Mouse (Mus musculus): ENCODE results near the gene Tnf. TPM values are rescaled to one million over a fixed set of nuclear protein-coding genes. Genes with fewer than 3 reads are reported as not detected.

The Tnf gene
- polyA plus RNA-seq, 1 experiment: not detected

DNA sequence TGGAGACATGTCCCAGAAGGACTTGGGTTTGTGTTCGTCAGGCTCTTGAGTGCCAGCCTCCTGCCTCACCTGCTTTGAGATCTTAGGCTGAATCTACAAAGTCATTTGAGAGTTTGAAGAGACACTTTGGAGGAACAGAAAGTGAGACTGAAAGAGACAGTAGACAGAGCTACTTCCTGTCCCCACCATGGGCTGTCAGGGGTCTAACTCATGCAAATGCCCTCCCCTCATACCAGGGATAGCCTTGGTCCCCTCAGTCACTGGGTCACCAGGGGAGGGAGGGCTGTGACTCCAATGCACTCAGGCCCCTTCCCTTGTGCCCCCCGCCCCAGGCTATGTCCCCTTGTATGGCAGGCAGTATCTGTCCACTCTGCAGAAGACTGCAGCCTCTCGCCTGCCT lies 28.5 kb downstream of the Tnf start:
- no peak for TF ChIP-seq GATA1 (IDR thresholded peaks at IDR 0.05; ENCODE audit: low read length)

DNA sequence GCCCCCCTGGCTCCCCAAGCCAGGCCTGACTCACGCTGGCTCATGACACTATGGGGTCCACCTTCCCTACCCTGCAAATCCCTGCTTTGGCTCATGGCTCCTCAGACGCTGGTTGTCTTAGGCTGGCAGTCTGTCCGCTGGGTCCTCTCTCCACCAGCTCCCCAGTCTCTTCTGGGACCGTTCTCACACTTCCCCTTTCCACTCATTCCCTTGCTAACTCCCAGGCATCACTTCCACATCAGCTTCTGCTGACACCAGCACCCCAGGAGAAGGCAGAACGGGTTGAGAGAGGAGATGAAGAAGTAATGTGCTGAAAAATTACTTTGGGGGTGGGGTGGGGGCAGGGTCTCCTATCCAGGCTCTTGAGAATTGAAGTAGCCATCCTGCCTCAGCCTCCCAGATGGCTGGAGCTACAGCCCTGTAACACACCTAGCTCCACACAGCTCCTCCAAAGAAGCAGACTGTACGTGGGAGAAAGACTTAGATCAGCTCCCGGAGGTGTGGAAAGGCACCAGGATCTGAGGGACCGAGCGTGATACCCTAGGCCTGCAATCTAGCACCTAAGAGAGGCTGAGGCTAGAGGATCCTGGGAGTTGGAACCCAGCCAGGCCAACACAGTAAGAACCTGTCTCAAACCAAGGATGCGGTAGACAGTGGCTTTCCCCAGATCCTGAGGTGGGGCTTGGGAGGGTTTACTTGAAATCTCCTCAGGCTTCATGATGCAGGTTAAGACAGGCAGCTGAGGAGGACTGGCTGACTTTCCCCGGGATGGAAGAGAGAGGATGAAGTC lies 29.2 kb downstream of the Tnf start:
- TF ChIP-seq GATA1 (IDR thresholded peaks at IDR 0.05; ENCODE audit: low read length): no peak

DNA sequence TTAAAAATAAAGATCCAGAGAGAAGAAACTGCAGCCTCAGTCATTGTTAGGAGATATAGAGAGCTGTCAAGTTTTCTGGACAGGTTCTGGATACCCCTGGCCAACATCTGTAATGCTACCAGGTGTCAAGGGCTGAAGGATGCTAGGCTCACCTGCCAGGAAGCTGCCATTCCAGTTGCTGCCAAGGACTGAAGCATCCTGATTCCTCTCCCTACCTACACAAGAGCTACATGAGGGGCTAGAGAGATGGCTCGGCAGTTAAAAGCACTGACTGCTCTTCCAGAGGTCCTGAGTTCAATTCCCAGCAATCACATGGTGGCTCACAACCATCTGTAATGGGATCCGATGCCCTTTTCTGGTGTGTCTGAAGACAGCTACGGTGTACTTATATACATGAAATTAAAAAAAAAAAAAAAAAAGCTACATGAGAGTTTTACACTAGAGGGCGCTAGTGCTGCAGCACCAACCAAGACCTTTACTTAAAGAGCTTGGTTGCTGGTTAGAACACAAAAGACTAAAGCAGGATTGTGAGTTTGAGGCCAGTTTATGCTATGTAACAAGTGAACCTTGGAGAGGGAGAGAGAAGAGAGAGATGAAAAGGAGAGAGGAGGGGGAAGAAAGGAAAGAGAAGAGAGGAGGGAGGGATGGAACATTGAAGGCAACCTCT lies 33.1 kb downstream of the Tnf start:
- no peak for TF ChIP-seq GATA1 (IDR thresholded peaks at IDR 0.05; ENCODE audit: low read length)

DNA sequence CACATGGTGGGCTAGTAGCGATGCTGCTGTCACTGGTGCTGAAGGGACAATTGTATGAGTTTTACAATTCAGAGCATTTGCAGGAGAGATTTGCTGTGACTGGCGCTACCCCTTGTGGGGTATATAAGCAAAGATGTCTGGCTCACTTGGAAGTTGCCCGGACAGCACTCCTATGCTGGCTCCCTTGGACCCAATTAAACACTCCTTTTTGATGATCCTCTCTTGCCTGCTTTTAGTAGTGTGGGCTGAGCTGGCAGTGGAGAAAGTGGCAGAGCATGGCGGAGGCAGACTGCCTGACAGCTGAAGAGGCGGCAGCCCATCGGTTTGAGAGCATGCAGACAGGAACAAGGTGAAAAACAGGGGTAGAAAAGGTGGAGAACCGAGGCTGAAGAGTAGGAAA lies 34.0 kb downstream of the Tnf start:
- no peak for TF ChIP-seq GATA1 (IDR thresholded peaks at IDR 0.05; ENCODE audit: low read length)

DNA sequence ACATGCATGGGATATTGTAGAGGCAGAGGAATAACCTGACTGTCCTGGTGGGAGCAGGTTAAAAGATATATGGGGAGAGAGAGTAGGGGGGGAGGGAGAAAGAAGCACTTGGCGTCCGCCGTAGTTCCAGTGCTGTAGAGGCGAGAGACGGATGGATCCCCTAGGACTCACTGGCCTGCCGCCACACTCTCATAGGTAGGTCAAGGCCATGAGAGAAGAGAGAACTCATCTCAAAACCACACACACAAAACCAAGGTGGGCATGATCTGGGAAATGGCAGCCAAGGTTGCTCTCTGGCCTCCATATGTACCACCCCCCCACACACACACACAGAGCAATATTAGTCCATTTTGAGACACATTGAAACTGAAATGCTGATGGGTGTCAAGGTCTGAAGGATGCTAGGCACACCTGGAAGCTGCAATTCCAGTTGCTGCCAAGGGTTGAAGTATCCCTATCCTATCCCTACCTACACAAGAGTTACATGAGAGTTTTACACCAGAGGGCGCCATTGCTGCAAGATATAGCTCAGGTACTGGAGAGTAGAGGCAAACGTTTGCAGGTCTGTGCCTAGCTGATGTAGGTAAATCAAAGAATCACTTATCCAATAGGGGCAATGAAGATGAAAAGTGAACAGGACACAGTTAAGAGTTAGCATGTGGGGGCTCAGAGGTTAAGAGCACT lies 35.3 kb downstream of the Tnf start:
- no peak for TF ChIP-seq GATA1 (IDR thresholded peaks at IDR 0.05; ENCODE audit: low read length)

DNA sequence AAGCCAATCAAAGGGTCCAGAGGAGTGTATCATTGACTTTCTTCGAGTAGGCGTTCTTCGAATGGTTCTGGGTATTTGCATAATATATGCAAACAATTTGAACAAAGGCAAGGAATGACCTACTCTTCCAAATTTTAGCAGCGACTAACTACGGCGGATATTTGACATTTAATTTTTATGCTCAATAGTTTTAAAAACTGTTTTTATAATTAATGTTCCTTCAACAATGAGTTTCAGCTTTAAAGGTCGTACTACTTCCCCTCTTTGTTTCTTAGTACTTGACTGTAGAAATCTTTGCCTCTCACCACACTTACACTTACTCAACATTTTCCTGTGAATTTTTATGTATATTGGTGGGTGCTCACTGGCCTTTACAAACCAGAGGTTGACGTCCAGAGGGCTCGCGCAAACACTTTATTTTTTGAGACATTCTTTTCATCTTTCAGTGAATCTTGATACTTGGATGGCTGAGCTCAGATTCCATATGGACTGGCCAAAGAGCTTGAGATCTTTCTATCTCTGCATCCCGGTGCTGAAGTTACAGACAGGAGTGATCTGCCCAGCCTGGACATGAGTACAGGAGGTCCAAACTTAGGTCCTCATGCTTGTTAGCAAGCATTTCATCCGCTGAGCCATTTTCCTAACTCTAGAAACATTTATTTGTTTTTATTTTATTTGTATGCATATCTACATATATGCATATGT lies 36.2 kb downstream of the Tnf start:
- no peak for TF ChIP-seq GATA1 (IDR thresholded peaks at IDR 0.05; ENCODE audit: low read length)

DNA sequence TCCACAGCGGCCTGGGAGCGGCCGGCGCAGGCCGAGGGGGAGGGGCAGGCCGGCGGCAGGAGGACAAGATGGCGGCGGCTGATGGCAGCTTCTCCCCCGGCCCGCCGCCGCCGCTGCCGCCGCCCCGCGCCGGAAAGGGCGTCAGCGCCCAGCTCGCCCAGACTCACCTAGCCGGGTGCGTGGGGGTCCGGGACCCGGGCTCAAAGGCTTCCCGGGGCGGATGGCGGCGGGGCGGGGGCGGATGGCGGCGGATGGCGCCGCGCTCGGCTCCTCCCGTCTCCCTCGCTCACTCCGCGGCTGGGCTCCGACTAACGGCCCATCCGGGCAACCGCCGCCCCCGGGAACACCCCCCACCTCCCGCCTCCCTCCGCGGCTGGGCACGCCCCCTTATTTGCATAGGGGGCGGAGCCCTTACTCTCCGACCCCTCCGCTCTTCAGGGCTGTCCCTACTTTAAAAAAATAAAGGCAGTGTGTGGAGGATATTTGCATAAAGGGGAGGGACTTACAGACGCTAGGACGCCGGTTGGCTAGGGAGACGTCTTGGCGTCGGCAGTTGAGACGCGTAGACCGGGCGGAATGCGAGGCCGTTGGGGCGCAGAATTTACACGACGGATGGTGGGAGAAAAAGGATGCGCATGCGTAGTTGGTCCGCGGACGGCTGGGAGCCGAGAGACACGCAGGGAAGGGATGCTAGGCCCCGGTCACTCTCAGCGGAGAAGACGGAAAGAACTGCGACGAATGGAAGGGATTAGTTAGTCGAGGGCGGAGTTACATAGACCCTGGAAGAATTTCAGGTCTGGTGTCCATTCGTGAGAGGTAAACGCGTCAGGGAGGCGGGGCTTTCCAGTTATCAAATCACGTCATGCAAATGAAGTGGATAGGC lies 37.0 kb downstream of the Tnf start, which contains the start of gene Prrc2a:
Gene Prrc2a, minus strand, starts transcription at position 330 of the 883 bp plus-strand sequence.
- TF ChIP-seq GATA1 (IDR thresholded peaks at IDR 0.05; ENCODE audit: low read length): no peak

DNA sequence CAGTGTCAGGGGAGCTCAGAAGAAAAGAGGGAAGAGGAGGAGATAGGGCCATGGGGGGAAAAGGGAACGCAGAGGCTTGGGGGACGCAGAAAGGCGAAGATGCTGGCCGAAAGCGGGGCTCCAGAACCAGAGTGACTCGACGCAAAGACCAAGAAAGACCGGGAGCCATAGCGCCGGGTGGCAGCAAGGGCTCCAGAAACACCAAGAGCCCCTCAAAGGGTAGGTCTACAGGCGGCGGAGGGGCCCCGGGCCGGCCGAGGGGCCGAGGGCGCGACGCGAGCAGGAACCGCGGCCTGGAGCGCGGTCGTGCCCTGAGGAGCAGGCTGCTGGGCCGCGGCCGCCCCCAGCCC lies 37.6 kb downstream of the Tnf start:
- TF ChIP-seq GATA1 (IDR thresholded peaks at IDR 0.05; ENCODE audit: low read length): no peak

DNA sequence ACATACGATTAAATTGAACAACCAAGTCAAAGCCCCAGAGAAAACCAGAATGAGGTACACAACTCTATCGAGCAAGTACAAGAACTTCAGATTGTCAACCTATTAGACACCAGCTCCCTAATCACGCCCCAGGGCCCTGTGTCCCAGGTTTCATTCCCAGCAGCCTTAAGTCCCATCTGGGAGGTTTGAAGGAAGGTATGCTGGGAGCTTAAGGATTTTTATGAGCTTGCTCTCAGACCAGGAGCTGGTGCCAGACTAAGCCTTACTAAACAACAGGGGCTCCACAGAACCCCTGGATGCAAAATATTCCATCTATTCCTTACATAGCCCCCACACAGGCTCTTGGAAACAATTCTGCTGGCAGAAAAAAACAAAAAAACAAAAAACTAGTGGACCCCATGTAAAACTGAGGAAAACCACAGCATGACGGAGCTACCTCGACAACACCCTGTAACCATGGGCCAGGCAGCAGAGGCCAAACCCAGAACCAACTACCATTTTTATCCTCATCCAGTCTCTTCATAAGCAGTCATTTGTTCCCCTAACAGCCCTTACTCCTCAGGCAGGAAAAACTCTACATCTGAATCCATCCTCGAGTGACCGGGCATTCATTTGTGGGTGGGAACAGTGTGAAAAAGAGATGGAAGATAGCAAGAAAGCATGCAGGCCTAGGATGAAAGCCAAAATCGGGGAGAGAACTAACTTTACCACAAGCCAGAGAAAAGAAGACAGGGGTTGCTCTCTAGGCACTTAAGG lies 38.3 kb downstream of the Tnf start:
- TF ChIP-seq GATA1 (IDR thresholded peaks at IDR 0.05; ENCODE audit: low read length): no peak

DNA sequence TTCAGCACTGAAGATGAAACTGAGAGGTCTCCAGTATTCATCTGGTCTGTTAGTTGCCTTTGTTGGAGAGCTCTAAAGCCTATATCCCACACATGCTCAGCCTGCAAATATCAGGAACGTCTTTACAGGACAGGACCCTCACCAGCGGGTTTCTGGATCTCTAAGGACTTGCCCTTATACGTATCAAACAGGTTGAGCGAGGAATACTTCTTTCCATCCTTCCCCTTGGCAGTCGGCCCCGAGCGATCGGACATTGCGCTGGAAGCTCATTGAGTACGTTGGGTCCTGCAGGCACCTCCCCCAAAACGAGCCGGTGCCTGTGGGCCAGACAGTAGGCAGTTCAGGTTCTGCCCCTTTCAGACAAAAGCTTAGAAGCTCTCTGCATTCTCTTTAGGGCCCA lies 39.1 kb downstream of the Tnf start:
- TF ChIP-seq GATA1 (IDR thresholded peaks at IDR 0.05; ENCODE audit: low read length): no peak

DNA sequence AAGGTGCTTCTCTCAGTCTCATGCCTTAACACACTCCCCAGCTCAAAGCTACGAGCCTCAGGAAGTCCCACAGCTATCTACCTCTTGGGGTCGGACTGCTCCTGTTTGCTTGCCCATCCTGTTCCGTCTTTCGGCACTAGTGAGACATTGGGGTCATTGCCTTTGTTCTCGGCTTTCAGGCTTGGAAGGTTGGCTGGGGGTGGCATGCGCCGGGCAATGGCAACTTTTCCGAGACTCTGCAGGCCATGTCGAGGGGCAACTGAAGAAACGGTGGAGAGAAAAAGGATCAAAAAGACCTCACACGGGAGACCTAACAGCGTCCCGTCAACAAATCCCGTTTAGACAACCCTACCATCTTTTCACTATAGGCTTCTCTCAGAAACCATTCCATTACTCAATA lies 39.7 kb downstream of the Tnf start:
- TF ChIP-seq GATA1 (IDR thresholded peaks at IDR 0.05; ENCODE audit: low read length): no peak

DNA sequence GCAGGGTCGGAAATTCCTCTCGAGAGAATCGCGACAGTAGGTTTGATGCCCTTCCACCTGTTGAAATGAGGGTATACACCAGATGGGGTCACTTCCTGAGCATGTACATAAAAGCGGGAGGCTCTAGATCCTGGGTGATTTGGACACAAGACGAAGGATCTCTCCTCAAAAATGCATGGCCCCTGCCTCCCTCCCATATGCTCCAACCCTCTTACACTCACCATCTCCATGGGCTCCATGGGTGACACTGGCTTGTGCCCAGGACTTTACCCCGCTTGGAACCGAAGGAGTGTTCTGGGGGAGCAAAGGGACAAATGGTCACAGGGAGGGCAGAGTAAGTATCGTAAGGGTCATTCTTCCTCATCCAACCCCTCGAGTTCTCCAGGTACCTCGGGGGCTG lies 40.4 kb downstream of the Tnf start:
- no peak for TF ChIP-seq GATA1 (IDR thresholded peaks at IDR 0.05; ENCODE audit: low read length)

DNA sequence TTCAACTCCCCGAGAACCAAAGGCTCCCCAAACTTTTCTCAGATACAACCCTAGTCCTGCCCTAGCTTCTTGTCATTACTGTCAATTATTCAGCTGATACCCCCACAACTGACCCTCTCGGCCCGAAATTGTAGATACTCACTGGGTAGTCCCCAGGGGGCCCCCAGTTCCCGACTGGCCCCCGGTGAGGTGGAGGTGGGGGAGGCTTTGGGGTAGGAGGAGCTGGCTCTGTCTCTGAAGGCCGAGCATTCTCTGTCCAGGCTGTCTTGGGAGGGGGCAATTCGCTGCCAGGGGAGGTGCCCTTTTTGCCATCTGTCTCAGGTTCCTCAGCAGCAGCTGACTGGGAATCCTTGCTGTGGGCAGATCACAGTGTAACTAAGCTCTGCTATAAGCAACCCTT lies 42.2 kb downstream of the Tnf start:
- TF ChIP-seq GATA1 (IDR thresholded peaks at IDR 0.05; ENCODE audit: low read length): no peak
